Mouse (Mus musculus): ENCODE data around the gene Stag3.

Stag3 gene

GRCm38 (mm10) chr5:138279585-138280424 lies at the start of gene Stag3, which contains the start of the genes Gm43720 and Gpc2:
Gene Stag3 (plus strand): TSS chr5:138280240.
Gene Gm43720 (minus strand): TSS chr5:138279958.
Gene Gpc2 (minus strand): TSS chr5:138280005.
- peak; percentile 58 for DNase-seq

DNA sequence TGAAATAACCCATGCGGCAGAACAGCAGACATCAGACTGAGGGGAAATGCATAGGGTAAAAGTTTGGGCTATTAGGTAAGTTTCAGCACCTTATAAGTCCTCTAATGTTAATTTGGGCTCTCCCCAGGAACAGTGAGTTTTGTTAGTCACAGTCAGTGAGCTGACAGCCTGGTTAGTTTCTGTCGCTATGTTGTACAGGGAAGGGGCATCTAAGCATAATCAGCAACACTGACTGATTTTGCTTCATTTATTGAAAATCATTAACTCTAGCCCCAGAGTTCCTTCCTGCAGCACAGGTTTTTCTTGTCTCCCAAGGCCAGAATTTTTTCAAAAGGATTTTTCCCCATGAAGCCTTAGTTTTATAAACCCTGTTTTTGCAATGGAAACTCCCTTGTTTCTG lies 46.3 kb upstream of the Stag3 start:
- DNase-seq, result no peak

DNA sequence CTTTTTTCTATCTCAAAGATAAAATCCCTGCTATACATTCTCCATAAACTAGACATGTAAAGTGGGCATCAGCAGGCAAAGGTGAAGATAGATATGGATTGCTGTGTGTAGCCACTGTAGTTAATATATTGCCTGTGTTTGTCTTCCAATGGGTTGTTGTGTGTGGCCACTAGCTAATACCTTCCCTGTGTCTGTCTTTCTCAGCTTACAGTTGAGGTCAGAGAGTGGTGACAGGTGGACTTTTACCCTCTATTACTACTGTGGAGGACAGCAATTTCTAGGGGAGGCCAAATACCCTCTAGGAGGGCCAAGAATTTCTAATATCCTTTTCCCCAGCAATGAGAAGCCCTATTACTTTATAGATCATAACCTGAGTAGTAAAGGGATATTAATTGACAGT lies 45.8 kb upstream of the Stag3 start:
- no peak for DNase-seq

GRCm38 (mm10) chr5:138241511-138241910 lies 38.5 kb upstream of the Stag3 start:
- no peak for DNase-seq

- no peak for DNase-seq
Observed at GRCm38 (mm10) chr5:138251144-138251543, 28.9 kb upstream of the Stag3 start.

- DNase-seq, result no peak
Observed at GRCm38 (mm10) chr5:138253061-138253460, 27.0 kb upstream of the Stag3 start.

DNA sequence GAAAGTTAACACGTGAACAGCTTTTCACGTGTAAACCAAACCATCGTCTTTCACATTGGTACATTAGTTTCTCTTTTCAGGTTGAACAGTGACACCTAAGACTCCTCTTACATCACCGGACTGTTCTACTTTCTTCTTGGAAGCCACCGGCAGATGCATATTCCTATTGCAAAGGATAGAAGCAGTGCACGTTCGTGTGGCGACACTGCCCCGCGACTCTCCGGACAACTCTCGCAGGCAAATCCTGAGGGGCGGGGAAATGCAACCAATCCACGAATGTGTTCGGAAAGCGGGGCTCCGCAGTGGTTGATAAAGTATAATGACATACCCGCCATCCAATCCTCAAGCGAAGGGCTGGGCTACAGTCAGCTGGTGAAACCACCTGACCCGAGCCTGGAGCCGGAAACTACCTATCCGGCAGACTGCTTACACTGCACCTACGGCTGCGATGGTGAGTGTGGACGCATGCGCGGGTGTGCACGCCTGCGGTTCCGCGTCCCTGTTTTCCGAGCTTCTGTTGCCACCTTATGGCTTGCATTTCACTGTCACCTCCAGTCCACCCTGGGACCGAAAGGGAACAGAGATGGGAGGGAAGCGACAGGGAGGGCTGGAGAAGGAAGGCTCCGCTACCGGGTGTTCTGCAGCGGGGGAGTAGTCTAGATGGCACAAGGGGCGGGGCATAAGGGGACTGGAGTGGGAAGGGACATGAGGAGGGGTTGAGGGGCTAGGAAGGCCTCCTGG lies 24.5 kb upstream of the Stag3 start, which contains the start of gene Lamtor4:
TSS of gene Lamtor4 (plus strand) at position 130 of the 741 bp plus-strand sequence.
- peak; percentile 98 for DNase-seq

- DNase-seq, result no peak
Observed at GRCm38 (mm10) chr5:138256094-138256467, 24.0 kb upstream of the Stag3 start.

DNA sequence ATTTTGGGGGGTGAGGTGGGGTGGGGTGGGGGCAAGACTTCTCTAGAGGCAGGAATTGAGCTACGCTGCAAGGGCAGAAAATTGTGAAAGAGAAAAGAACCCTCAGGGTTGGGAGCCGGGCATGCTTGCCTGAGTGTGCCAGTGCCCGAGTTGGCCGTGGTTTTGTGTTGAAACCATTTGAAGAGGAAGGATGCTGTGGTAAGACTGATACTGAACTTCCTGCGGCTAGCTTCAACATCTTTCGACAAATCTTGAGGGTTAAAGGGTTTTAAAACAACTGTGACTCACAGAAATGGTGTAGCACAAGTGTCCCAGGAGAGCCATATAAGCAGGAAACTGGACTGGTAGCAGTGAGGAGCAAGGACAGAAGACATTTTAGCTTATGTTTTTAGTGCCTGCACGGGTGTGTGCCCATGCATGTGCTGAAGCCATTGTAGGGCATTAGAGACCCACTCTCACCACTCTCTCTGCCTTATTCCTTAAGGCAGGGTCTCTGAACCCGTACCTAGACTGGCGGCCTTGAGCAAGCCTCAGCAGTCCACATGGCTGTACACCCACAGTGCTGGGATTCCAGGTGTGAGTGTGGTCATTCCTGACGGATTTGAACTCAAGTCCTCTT lies 23.0 kb upstream of the Stag3 start:
- no peak for DNase-seq

- DNase-seq, result no peak
Observed at GRCm38 (mm10) chr5:138257585-138257978, 22.5 kb upstream of the Stag3 start.

GRCm38 (mm10) chr5:138258078-138258477 lies 22.0 kb upstream of the Stag3 start:
- no peak for DNase-seq

DNA sequence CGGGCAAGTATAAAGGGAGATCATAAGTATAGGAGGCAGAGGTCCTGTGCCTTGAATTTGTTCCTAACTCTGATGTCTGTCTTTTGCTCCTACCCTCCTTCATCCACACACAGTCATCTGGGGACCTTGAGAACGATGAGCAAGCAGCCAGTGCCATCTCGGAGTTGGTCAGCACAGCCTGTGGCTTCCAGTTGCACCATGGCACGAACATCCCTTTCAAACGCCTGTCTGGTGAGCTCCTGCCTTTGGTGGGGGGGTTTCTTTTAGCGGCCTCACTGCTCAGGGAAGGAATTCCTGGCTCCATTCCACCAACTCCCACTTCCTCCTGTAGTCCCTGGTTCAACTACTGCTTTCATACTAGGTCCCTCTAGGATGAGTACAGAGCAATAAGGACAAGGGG lies 21.5 kb upstream of the Stag3 start:
- DNase-seq, result peak; percentile 27

GRCm38 (mm10) chr5:138258993-138259392 lies 21.0 kb upstream of the Stag3 start:
- DNase-seq, result no peak

GRCm38 (mm10) chr5:138260051-138260450 lies 20.0 kb upstream of the Stag3 start:
- no peak for DNase-seq

GRCm38 (mm10) chr5:138260834-138261233 lies 19.2 kb upstream of the Stag3 start:
- DNase-seq, result no peak

DNA sequence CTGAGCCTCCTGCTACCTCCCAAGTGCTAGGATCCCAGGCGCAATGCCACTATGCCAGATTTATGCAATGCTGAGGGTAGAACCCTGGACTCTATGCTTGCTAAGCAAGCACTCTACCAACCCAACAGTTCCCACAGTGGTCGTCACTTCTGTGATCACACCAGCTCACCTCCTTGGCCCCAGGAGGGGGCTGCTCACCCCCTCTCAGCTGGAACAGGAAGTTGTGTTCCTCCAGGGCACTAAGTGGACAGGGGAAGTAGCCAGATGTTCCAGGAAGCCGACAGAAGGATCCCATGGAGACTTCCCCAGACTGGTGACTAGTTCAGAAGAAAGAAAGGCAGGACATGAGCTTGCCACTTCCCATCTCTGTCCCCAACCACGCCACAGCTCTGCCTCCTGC lies 18.0 kb upstream of the Stag3 start:
- no peak for DNase-seq

DNA sequence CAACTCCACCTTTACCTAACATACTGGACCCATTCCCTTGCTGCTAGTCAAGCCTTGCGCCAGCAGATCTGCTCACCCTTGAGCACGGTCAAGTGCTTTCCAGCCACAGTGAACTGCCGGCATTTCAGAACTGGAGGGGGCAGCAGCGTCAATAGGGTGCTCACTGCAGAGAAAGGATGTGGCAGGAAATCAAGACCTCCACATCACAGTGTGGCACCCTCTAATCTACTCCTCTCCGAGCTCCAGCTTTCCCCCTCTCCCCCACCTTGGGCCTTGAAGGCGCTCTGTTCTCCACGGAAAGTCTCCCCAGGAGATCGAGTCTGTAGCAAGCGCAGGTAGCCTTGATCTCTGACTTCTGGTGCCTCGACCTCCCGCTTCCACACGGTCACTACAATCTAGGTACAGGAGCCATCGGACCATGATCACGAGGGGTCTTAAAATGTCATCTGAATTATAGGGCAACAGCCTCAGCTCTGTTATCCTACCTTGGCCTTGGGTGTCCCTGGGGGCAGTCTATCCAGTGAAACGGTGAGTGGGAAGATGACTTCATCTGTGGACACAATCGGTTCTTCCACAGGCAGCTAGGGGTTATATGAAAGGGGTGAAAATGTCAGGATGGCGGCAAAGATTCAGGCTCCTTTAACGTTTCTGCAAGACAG lies 17.3 kb upstream of the Stag3 start:
- peak; percentile 25 for DNase-seq

DNA sequence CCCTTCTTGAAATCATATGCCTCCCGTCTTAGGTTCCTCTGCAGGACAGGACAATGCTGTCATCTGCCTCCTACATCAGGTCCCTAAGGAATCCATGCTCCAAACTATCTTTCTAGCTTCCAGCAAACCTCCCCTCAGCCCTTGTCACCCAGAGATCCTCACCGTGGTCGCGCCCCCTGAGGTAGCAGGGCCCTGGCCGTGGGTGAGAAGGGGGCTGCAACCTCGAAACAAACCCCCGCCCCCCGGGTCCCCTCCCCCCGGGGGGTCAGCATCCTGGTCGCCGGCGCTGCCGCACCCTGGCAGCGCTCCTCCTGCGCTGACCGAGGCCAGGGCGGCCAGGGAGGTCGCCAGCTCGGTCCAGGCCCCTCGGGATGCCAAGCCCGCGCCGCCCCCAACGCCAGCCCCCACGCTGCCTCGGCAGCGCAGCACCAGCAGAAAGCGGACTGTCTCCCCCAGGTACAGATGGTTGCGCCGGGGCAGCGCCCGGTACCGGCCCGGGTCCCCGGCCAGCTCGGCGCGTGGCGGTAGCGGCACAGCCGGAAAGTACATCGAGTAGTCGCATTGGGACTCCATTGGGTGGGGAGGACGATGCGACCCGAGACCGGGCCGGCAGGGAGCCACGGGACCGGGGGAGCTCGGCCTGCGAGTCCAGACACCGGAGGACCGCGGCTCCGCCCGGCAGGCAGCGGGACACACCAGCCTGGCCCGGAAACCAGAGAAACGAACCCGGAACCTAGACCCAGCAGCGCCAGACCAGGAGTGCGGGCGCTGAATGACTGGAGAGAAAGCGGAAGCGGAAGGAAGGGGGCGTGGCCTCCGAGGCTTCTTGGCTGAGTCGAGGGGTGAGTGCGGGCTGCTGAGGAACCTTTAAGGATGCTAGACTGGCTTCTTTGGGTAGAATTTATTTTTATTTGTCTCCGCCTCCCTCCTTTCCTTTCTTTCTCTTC lies 16.5 kb upstream of the Stag3 start, which contains the start of gene BC037034:
TSS of gene BC037034 (minus strand) at position 774 of the 947 bp plus-strand sequence.
- DNase-seq, result peak; percentile 92

GRCm38 (mm10) chr5:138264207-138264578 lies 15.8 kb upstream of the Stag3 start:
- DNase-seq, result peak; percentile 34

DNA sequence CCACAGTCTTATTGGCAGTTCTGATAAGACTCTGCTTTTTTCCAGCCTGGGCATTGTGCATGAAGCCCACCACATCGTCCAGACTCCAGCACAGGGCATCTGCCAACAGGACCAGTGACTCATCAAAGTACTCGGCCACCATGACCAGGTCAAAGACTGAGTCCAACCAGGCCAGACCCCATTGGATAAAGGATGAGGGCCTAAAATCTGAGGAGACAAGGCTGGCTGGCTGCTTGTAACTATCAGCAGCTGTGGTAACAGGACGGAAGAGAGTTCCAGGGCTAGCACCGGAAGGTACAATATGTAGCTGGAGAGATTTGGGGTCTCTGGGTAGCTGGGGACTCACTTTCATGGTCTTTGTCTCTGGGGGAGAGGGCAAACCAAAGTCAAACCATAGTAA lies 14.3 kb upstream of the Stag3 start:
- no peak for DNase-seq

- DNase-seq, result no peak
Observed at GRCm38 (mm10) chr5:138267114-138267513, 12.9 kb upstream of the Stag3 start.

DNA sequence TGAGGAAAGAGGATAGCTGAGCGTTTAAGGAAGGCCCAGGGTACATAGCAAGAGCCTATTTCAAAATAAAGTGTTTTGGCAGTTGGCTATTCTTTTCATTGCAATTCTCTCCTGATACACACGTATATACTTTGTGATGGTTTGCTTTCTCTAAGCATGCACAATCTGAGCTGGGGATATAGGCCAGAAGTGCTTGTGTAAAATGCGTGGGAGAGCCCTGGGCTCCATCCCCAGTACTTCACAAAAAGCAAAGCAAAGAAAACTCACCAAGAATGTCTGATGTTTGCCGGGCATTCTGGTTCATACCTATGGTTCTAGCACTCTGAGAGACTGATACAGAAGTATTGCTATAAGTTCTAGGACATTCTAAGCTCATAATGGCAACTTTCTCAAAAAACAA lies 11.1 kb upstream of the Stag3 start:
- DNase-seq, result no peak
